Mouse (Mus musculus) olfactory bulb, adult 2 months (tissue): ENCODE data around the gene Arhgap24.

Experiments
- CTCF ChIP-seq: fragments of 200-500 bp; IDR thresholded peaks from 2 replicates; pipeline ENCODE4 v1.5.1; 2012; ENCODE audit warnings: low read depth, mild to moderate bottlenecking, low read length, moderate library complexity; ENCODE audit not compliant: insufficient read depth
- POLR2A ChIP-seq: fragments of 200-500 bp; IDR thresholded peaks from 2 replicates; pipeline ENCODE4 v1.6.1; 2012; ENCODE audit warnings: mild to moderate bottlenecking, low read depth, low read length, moderate library complexity; ENCODE audit not compliant: insufficient read depth

- TF ChIP-seq POLR2A = no peak
- no peak for TF ChIP-seq CTCF
Measured at GRCm38 (mm10) chr5:102767058-102767444, 285.9 kb downstream of the Arhgap24 start.
